Mouse (Mus musculus) yolk sac, embryonic 10.5 days (tissue): ENCODE measurements at regions not wholly inside any gene's neighbourhood (a gene's known extent, or its start where the extent isn't known, plus 50 kb on each side); places are given as distances from the start of the nearest gene placed in this dataset.

ENCODE experiments used
- DNase-seq: peaks from one replicate; pipeline ENCODE4 v3.0.0-alpha.2; 2017; ENCODE audit warnings: low spot score

DNA sequence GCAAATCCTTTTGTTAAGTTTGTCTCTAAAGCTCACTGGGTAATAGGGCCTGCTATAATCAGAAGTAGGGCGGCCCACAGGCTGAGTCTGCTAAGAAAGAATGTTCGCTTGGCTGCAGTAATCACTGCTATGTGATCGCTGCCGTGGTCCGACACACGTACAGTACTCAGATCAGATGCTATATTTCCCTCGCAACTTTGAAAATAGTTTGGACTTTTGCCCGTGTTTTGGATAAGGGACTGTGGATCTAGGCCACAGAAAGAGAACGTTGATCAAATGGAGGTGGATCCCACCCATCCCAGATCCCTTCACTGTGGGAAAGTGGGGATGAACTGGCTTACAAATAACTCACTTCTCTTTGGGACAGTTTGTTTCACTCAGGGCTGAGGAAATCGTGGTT, 88.5 kb upstream of the Rnd3 start:
- no peak for DNase-seq

DNA sequence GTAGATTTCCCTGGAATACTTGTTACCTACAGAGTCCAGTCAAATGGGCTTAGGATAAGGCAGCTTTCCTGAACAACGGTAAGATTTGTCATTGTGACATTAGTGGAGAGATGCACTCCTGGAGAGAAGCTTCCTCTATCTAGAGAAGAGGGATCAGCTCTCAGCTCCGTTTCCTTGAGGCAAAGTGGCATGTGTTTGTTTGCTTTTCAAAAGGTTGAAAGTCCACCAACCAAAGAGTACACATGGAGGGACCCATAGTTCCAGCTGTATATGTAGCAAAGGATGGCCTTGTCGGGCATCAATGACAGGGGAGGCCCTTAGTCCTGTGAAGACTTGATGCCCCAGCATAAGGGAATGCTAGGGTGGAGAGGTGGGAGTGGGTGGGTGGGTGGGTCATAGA, 87.9 kb upstream of the Rnd3 start:
- DNase-seq, result peak; percentile 48

- DNase-seq, result no peak
These were observed 85.5 kb upstream of the Rnd3 start for GRCm38 (mm10) chr2:51234427-51234826.

DNA sequence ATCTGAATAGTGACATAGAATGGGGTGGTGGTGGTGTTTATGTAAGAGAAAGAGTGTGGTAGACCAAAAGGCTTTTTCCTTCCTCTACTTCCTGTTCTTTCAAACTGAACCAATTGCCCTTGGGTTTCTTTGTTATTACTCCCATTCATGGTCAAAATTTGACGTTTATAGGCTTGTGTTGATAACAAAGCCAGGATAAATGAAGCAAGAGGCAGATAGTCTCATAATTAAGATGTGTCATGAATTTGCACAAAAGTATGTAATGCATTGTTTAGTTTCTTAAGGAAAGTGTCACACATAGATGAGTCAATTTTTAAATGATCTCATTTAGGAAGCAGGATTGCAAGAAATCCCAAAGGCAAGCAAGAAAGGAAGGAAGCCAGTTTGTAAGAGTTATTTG, 73.9 kb upstream of the Rnd3 start:
- DNase-seq, result no peak

GRCm38 (mm10) chr2:51219714-51220113, 70.8 kb upstream of the Rnd3 start:
- DNase-seq, result no peak

DNA sequence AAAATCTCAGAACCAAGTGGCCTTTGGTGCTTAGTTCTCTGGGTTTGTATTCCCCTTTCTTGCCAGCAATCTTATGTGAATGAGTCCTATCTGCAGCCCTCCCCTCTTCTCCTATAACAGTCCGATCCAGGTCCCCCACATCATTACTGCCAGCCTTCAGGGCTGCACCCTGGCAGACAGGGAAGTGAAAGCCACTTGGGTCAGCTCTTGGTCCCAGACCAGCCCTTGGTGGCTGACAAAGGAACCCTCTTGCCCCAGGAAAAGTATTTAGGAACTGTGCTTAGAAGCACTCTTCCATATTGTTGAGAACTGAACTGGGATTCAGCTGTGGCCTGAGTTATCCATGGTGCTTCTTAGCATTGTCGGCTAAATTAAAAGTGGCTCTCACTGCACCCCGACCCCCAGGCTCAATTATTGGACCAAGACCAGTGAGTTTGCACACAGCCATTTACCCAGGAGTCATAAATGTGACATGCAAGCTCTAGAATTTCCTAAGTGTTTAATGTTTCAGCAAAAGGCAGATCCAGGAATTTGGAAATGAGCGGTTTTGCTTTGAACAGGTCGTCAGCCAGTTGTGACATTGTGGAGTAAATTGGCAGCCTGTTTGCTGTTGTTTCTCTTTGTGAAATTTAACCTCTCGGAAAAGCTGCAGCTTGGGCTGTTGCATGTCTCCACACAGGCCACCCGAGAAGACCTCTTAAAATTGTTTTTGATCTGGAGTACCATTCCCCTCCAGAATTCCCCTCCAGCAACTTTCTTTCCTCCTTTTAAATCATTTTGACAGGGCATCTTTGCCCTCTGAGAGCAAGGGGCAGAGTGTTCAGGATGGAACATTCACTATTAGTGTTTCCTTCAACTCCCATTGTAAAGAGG, 58.5 kb upstream of the Rnd3 start:
- peak; percentile 3 for DNase-seq

- DNase-seq, result no peak
These were observed 57.4 kb upstream of the Rnd3 start for GRCm38 (mm10) chr2:51206332-51206731.
